Mouse (Mus musculus) embryo, embryonic 10 days (tissue): ENCODE data around the gene A830005F24Rik.

Experiments
- DNase-seq: peaks from one replicate; pipeline ENCODE4 v3.0.0-alpha.2; 2015; ENCODE audit warnings: low spot score

A830005F24Rik gene

DNA sequence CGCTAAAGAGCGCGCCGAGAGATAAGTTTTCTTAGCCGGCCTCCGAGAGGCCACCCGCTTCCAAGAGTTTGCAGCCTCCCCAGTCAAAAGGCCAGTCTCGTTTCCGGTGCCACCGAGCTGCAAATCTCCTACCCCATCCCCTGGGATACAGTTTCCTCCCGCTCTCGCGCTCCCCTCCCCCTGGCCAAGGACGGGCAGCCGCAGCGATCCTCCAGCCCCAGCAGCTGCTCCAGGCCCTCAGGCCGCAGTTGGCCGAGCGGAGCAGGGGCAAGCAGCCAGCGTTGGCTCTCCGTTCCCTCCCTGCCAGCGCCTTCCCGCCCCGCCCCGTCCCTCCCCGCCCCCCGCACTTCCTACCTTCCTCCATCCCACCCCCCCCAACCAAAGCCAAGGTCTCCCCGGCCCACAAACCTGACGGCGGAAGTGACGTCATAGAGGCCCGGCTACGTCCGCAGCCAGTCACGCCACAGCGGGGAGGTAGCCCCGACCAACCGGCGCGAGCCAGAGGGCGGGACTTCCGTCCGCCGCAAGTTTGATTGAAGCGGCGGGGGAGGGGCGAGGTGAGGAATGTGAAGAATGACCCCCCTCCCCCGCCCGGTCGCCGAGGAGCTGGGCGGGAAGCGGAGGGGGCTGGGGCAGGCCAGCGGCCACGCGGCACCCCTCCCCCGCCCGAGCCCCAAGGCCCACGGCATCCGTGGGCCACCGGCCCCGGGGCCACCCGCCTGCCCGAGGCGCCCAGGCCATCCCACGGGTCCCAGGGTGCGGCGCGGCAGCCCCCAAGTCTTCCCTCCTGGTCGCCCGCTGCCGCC, 32.3 kb downstream of the A830005F24Rik start:
- peak; percentile 99 for DNase-seq

DNA sequence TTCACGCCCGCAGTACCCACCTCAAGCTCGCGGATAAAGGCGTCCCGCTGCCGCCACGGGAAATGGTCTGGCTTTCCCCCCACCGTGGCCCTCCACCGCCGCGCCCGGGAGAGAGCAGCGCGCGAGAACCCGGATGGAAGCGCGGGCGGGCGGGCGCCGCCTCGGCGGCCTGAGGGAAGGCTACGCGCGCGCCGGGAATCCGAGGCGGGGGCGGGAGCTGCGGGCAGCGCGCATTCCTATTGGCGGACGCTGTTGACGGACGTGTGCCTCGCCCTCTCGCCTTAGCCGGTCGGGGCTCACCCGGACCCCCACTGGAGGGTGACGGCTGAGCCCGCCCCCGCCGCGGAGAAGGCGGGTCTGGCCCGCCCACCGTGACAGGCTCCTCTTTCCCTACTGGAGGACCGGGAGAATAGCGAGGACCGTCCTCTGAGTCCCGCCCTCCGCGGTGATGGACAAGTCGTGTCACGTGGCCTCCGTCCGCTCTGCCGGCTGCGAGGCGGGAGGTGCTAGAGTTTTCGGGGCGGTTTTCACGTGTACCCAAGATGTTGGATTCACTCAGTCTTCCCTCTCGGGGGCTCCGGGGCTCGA, 33.1 kb downstream of the A830005F24Rik start:
- peak; percentile 99 for DNase-seq

DNA sequence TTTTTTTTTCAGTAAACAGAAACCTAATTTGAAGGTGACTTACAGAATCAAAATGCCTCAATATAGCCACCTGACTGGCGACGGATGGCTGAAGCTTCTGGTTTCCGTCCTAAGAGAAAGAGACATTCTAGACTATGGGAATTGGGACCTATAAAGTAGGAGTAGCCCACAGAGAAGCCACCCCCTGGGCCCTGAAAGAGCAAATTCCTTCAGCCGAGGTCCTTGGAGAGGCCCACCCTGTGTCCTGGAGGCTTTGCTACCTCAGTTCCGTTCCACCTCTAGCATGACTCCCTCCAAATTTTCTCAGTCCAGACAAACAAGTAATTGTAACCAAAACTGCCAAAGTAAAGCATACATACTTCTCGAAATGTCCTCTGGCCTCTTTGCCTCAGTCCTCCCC, 34.3 kb downstream of the A830005F24Rik start:
- DNase-seq: no peak

DNA sequence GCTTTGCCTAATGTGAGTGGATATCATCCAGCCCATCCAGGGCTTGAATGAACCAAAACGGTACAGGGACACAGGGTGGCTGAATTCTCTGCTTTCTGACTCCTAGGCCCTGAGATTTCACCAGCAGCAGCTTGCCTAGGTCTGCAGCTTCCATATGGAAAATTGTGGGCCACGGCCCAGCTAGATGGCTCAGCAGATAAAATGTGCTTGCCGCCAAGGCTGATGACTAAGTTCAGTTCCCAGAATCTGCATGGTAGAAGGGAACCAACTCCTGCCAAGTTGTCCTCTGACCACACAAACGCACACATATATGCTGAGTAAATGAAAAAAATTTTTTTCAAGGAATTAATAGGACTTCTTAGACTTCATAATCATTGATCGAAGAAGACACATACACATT, 34.9 kb downstream of the A830005F24Rik start:
- no peak for DNase-seq

DNA sequence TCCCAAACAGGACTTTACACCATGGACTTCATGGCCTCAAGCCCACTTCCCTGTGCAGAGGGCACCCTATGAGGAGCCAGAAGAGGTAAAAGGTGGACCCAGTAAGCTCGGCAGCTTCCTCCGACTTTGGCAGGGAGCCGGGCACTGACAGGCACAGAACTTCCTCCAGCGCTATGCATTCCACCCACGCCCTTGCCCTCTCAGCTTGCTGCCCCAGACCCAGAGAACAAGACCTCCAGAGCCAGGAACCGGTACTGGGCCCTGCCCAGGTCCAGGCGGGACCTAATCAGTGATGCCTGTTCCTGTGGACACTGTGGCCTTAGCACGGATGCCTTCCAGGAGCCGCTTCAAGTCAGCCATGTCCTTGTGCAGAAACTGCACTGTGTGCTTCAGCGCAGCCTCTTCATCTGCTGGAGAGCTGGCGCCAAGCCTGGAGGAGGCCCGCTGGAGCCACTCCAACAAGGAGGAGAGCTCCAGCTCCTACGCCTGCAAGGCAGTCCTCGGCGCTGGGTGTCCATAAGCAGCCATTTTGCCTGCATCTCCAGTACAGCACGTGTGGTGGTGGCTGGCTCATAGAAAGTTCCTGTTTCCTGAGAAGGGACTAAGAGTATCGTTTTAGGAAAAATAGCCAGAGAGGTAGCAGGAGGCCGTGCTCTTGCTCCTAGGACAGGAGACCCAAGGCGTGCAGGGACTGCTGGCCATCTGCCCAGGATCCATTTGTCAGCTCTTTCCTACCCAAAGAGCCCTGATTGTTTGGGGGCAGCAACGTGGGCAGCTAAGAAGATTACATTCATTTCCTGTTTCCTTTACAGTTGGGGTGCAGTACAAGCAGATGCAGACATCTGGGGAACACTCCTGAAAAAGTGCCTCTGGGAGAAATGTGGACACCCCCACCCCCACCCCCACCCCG, 39.1 kb downstream of the A830005F24Rik start:
- DNase-seq: no peak

DNA sequence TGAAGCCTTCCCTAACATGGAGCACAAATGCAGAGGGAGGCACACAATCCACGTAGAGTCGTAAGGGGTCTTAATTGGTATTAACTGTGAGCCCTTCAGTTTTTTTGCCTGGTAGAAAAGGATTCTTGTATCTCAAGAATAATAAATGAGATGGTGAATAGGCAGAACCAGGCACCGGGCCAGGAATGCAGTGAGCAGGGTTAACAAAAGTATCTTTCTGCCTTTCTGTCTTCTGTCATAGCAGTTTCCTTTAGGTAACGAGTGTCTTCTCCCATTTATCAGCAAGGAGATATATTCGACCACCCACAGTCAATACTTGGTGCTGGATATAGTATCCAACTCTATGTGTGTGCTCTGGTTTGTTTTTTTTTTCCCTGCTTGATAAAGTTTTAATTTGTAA, 40.1 kb downstream of the A830005F24Rik start:
- no peak for DNase-seq

DNA sequence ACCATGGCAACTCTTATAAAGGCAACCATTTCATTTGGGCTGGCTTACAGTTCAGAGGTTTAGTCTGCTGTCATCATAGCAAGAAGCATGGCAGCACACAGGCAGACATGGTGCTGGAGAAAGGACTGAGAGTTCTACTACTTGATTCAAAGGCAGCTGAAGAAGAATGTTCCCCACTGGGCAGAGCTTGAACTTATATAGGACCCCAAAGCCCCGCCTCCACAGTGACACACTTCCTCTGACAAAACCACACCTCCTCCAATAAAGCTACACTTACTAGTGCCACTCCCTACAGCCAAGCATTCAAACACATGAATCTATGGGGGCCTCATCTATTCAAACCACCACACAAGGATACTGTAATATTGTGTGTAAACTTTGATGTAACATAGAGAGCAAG, 41.2 kb downstream of the A830005F24Rik start:
- DNase-seq: no peak

DNA sequence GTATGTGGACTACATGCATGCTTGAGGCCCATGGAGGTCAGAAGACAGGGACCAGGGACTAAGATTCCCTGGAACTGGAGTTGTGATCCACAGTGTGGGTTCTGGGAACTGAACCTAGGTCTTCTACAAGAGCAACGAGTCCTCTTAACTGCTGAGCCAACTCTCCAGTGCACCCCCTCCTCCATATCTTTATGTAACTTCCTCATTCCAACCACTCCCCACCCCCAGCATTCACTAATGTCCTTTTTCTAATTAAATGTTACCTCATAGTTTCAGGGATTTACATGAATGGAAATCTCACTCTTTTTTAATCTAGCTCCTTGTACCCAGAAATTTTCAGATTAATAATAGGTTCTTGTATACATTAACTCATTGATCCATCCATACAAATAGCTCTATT, 42.6 kb downstream of the A830005F24Rik start:
- no peak for DNase-seq

DNA sequence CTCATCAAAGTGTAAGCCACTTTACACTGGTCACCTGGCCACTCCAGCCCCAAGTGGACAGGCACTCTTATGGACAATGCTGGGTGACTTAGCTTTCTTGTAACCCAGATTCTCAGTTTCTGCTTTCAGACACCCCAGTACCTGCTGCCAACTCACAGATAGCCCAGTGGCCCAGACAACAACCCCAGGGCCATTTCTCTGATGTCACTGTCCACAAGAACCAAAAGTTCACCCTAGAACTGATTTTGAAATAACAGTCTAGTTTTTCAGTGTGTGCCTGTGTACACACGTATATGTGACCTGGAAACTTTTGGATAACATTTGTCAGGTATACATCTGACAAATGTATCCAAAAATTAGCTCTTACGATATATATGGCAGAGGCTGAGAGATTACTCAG, 48.1 kb downstream of the A830005F24Rik start:
- DNase-seq: no peak

- no peak for DNase-seq
These were observed 49.0 kb downstream of the A830005F24Rik start for GRCm38 (mm10) chr13:48562336-48562735.
